Mouse (Mus musculus): ENCODE data around the gene Tgif2. TPM values are rescaled to one million over a fixed set of nuclear protein-coding genes. Genes with fewer than 3 reads are reported as not detected.
A peak's percentile ranks its signal among the peaks of the same experiment; 100 is the strongest.
"Not testable (repeated sequence)": the region's sequence is repeated elsewhere in the genome, so short reads cannot be mapped to it uniquely, and the experiment has no call there.

The Tgif2 gene
- polyA plus RNA-seq, 1 experiment, result 2.3 TPM

DNA sequence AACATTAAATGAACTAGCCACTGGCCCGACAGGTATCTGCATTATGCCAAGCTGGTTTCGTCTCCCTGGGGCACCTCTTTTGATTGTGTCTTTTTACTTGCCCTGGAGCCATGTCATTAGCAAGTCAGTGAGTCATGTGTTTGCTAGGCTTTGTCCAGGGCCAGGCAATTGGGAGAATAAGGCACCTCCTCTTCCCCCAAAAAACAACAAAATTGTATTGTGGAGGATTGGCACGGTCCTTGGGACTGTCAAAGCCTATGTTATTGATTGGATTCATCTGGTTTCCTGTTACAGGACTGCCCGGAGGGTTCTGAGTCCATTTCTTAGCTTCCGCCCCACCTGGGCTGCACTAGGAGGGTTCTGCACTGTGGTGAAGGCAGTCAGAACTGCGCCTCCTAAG lies 7.8 kb downstream of the Tgif2 start:
- H3K4me1 ChIP-seq (ENCODE audit: control insufficient read depth, insufficient read depth, low read length), result no peaks in the 10 kb centered on the region
- no peak overlapping the region for H3K4me3 ChIP-seq (replicated peaks; ENCODE audit: insufficient read depth, low read depth, low read length)
- WGBS, result 82% methylated on average over 6 of the region's 6 CpGs
- H3K27me3 ChIP-seq (ENCODE audit: control insufficient read depth, insufficient read depth, low read length), result no peaks in the 10 kb centered on the region
- TF ChIP-seq CTCF (IDR thresholded peaks at IDR 0.05; ENCODE audit: borderline replicate concordance, insufficient read depth, low read depth, low read length) (no peak), POLR2A (IDR thresholded peaks at IDR 0.05; ENCODE audit: borderline replicate concordance, insufficient read depth, low read length) (no peak)
- H3K27ac ChIP-seq (ENCODE audit: insufficient read depth, low read length), result no peak overlapping the region
- DNase-seq, result no peak

DNA sequence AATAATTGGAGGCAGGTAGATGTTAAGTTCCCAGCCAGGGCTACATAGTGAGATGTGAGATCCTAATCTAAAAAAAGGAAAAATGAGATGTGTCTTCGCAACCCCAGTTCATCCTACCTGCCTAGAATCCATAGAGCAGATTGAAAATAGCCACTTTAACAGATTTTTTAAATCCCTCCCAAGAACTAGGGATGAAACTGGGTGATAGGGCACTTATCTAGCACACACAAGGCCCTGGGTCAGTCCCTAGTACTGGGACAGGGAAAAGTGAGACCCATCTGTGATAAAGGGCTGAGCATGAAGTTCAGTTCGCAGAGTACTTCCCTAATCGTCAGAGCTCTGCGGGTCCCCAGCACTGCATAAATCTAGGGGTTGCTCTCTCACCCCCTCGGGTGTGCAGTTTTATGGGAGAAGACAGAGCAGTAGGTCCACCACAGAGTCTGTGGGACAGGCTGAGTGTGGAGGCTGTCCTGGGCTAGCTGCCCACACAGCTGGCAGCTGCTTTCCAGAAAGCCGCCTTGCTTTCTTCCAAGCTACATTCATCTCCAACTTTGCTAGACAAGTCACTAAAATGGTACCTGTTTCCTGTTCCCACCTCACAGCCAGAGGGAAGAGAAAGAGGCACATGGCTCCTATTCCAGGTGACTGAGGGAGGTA lies 8.8 kb downstream of the Tgif2 start:
- 60% methylated on average over 6 of the region's 6 CpGs for WGBS
- Histone ChIP-seq H3K27ac (ENCODE audit: insufficient read depth, low read length) (no peak overlapping the region), H3K27me3 (ENCODE audit: control insufficient read depth, insufficient read depth, low read length) (no peaks in the 10 kb centered on the region), H3K4me3 (replicated peaks; ENCODE audit: insufficient read depth, low read depth, low read length) (no peak overlapping the region), H3K4me1 (ENCODE audit: control insufficient read depth, insufficient read depth, low read length) (no peaks in the 10 kb centered on the region; the same call in 1 of the 2 replicates)
- DNase-seq, result no peak
- no peak for TF ChIP-seq CTCF (IDR thresholded peaks at IDR 0.05; ENCODE audit: borderline replicate concordance, insufficient read depth, low read depth, low read length)
- no peak for TF ChIP-seq POLR2A (IDR thresholded peaks at IDR 0.05; ENCODE audit: borderline replicate concordance, insufficient read depth, low read length)

DNA sequence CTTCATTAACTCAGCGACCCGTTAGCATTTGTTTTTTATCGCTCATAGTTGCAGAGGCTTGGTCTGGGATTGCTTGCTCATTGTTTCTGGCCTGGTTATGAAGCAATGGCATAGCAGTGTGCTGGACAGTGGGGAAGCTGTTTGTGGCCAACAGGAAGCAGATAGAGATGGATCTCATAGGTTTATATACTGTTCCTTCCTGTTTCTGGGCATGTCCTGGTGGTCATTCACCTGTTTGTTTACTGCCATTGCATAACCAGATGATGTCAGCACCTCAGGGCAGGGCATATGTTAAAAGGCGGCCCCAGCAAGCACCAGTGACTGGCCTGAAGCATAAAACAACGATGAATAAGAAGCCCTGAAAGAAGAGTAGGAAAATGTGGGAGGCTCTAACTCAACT lies 10.7 kb downstream of the Tgif2 start:
- TF ChIP-seq CTCF (IDR thresholded peaks at IDR 0.05; ENCODE audit: borderline replicate concordance, insufficient read depth, low read depth, low read length) (no peak), POLR2A (IDR thresholded peaks at IDR 0.05; ENCODE audit: borderline replicate concordance, insufficient read depth, low read length) (no peak)
- DNase-seq, result no peak
- no peak overlapping the region for H3K27ac ChIP-seq (ENCODE audit: insufficient read depth, low read length)
- H3K4me3 ChIP-seq (replicated peaks; ENCODE audit: insufficient read depth, low read depth, low read length), result no peak overlapping the region
- 89% methylated on average over 5 of the region's 5 CpGs for WGBS
- H3K4me1 ChIP-seq (ENCODE audit: control insufficient read depth, insufficient read depth, low read length), result no peaks in the 10 kb centered on the region; the same call in 1 of the 2 replicates
- H3K27me3 ChIP-seq (ENCODE audit: control insufficient read depth, insufficient read depth, low read length), result no peaks in the 10 kb centered on the region

DNA sequence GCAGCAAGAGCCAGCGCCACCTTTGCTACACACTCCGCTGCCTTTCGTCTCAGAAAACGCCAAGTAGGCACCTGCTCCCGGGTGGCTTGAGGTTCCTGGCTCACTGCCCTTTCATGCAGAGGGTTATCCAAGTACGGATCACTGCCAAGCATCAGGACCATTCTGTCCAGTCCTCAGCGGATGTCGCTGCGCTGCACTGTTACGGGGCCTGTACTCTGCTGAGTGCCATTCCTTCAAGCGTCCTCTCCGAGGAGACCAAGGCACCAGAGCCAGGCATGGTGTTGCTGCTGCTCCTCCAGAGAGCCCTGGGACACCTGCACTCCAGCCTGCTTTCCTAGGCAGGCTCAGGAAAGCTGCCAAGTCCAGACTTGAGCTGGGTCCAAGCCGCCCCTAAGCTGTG lies 13.8 kb downstream of the Tgif2 start:
- not testable (repeated sequence) for H3K4me3 ChIP-seq (replicated peaks; ENCODE audit: insufficient read depth, low read depth, low read length); H3K27me3 ChIP-seq (ENCODE audit: control insufficient read depth, insufficient read depth, low read length); H3K4me1 ChIP-seq (ENCODE audit: control insufficient read depth, insufficient read depth, low read length); H3K27ac ChIP-seq (ENCODE audit: insufficient read depth, low read length)
- peak; percentile 22 to 45 for DNase-seq
- WGBS, result 10% methylated on average over 9 of the region's 13 CpGs

DNA sequence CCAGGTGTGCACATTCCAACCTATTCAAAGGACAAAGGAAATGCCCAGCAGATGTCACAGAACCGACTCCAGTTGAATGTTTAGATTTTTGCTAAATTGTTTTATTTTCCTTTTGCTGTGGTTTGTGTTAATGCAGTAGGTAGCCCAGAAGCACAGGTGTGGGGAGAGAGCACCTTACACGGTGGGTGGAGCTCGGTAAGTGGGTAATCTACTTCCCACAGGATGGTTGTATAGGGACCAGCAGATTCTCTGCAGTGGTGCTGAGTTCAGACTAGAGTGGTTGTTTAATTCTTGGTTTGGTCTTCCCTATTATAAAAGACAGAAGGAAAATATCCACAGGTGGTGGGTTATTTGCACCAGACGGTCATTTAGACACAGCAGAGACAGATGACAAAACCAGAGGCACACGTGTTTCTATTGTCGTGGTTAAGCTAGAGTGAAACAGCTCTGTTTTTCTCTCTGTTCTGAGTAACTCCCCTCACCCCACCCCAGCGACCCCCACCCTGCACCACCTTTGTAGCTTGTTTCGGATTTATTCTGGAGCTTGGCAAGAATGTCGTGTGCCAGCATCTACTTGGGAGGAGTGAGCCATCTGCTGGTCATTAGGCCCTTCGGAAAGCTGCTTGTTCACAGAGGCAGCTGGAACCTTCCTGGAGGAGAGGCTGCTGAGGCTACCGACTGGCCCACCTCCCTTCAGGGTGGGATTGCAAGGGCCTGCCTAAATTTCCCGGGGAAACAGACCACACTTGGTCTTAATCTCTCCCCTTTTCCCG lies 14.4 kb downstream of the Tgif2 start:
- peak; percentile 62; the same call in 1 of the 2 replicates for TF ChIP-seq CTCF (IDR thresholded peaks at IDR 0.05; ENCODE audit: borderline replicate concordance, insufficient read depth, low read depth, low read length)
- 23% methylated on average over 13 of the region's 13 CpGs for WGBS
- DNase-seq, result peak; percentile 60 to 62
- H3K4me3 ChIP-seq (replicated peaks; ENCODE audit: insufficient read depth, low read depth, low read length); H3K27ac ChIP-seq (ENCODE audit: insufficient read depth, low read length); H3K27me3 ChIP-seq (ENCODE audit: control insufficient read depth, insufficient read depth, low read length); H3K4me1 ChIP-seq (ENCODE audit: control insufficient read depth, insufficient read depth, low read length): not testable (repeated sequence)

DNA sequence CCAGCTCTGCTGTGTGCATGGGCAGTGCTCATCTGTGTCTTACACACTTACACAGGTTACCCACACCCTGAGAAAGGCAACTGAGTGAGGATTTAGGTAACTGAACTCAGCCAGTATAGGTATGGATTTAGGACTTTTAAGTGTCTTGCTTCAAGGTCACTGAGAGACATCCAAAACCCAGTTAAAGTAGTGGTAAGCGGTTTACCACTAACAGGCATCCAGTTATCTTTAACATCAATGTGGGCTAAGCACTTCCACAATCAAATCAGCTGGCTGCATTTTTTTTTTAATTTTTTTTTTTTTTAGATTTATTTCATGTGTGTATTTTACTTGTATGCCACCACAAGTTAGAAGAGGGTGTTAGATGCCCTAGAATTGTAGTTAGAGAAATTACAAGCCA lies 16.5 kb downstream of the Tgif2 start:
- no peak overlapping the region for H3K27ac ChIP-seq (ENCODE audit: insufficient read depth, low read length)
- 98% methylated on average over 1 of the region's 1 CpGs for WGBS
- no peak overlapping the region for H3K4me3 ChIP-seq (replicated peaks; ENCODE audit: insufficient read depth, low read depth, low read length)
- DNase-seq, result no peak
- TF ChIP-seq POLR2A (IDR thresholded peaks at IDR 0.05; ENCODE audit: borderline replicate concordance, insufficient read depth, low read length) (no peak), CTCF (IDR thresholded peaks at IDR 0.05; ENCODE audit: borderline replicate concordance, insufficient read depth, low read depth, low read length) (no peak)
- no peaks in the 10 kb centered on the region for H3K27me3 ChIP-seq (ENCODE audit: control insufficient read depth, insufficient read depth, low read length)
- no peaks in the 10 kb centered on the region; the same call in 1 of the 2 replicates for H3K4me1 ChIP-seq (ENCODE audit: control insufficient read depth, insufficient read depth, low read length)

DNA sequence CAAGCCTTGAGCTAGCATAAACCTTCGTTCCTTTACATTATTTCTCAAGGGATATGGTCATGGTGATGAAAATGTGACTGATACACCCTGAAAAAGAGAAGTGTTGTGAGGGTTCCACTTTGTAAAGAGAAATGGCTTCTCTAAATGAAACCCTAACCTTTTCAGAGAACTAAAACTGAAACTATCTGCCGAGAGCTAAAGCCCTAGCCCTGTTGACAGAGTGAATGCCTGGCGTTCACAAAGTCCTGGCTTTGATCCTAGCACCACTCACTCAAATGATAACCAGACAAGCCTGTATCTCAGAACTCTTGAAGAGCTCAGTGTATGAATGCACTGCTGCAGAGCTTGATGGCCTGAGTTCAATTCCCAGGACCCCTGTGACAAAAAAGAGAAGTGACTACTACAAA lies 17.6 kb downstream of the Tgif2 start:
- no peak for DNase-seq
- WGBS, result 68% methylated on average over 3 of the region's 3 CpGs
- Histone ChIP-seq H3K27ac (ENCODE audit: insufficient read depth, low read length) (no peak overlapping the region), H3K27me3 (ENCODE audit: control insufficient read depth, insufficient read depth, low read length) (no peaks in the 10 kb centered on the region), H3K4me1 (ENCODE audit: control insufficient read depth, insufficient read depth, low read length) (no peaks in the 10 kb centered on the region; the same call in 1 of the 2 replicates), H3K4me3 (replicated peaks; ENCODE audit: insufficient read depth, low read depth, low read length) (no peak overlapping the region)
- TF ChIP-seq POLR2A (IDR thresholded peaks at IDR 0.05; ENCODE audit: borderline replicate concordance, insufficient read depth, low read length), result no peak
- no peak for TF ChIP-seq CTCF (IDR thresholded peaks at IDR 0.05; ENCODE audit: borderline replicate concordance, insufficient read depth, low read depth, low read length)

DNA sequence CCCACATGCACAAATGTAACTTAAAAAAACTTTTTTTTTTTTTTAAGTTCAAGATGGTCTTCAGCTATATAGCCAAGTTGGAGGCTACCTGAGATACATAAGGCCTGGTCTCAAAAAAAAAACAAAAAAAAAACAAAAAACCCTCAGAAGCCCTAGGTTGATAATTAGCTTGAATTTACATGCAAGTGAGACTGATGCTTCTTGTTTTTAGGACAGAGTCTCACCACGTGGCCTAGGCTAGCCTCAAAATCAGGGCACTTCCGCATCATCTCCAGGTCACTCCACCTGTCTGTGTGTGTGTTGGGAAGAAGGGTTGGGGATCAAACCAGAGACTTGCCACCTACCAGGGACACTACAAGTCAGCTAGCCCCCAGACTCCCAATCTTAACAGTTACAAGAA lies 18.0 kb downstream of the Tgif2 start, which contains the start of gene 4930518I15Rik:
4930518I15Rik (minus strand) TSS at position 112 of the 400 bp plus-strand sequence.
- TF ChIP-seq CTCF (IDR thresholded peaks at IDR 0.05; ENCODE audit: borderline replicate concordance, insufficient read depth, low read depth, low read length) (no peak), POLR2A (IDR thresholded peaks at IDR 0.05; ENCODE audit: borderline replicate concordance, insufficient read depth, low read length) (no peak)

More for the DNA sequence above, 18.0 kb downstream of the Tgif2 start, which contains the start of gene 4930518I15Rik:
- WGBS, result 80% methylated on average over 2 of the region's 2 CpGs
- Histone ChIP-seq H3K4me1 (ENCODE audit: control insufficient read depth, insufficient read depth, low read length) (no peaks in the 10 kb centered on the region; the same call in 1 of the 2 replicates), H3K27ac (ENCODE audit: insufficient read depth, low read length) (no peak within 1 kb of the TSS), H3K4me3 (replicated peaks; ENCODE audit: insufficient read depth, low read depth, low read length) (no peak within 1 kb of the TSS), H3K27me3 (ENCODE audit: control insufficient read depth, insufficient read depth, low read length) (no peaks in the 10 kb centered on the region)
- no peak for DNase-seq

Data from cerebellum, adult 2 months (tissue).